Mouse (Mus musculus) lung, embryonic 16.5 days (tissue): Measurements from ENCODE around the gene Elmo1. TPM values are rescaled to one million over a fixed set of nuclear protein-coding genes. Genes with fewer than 3 reads are reported as not detected.
A peak's percentile ranks its signal among the peaks of the same experiment; 100 is the strongest.

Source experiments
- ATAC-seq: fragments of 200-750 bp; cut with Nextera tagmentation; 2 replicates; pipeline ENCODE4 v1.8.0; 2017; ENCODE audit warnings: low read depth, mild to moderate bottlenecking, moderate library complexity
- H3K27ac ChIP-seq: fragments of 300-500 bp; sonication (generic); 2 replicates; pipeline ENCODE4 v1.5.1; 2014; ENCODE audit warnings: mild to moderate bottlenecking, control low read depth, low read length
- H3K27me3 ChIP-seq: fragments of 300-500 bp; sonication (generic); 2 replicates; pipeline ENCODE4 v1.6.1; 2014; ENCODE audit warnings: low read depth, low read length, mixed read lengths; ENCODE audit not compliant: control insufficient read depth, insufficient read depth
- H3K36me3 ChIP-seq: fragments of 300-500 bp; sonication (generic); 2 replicates; pipeline ENCODE4 v1.6.1; 2014; ENCODE audit warnings: low read length; ENCODE audit not compliant: control insufficient read depth, insufficient read depth
- H3K4me1 ChIP-seq: fragments of 300-500 bp; sonication (generic); replicated peaks from 2 replicates; pipeline ENCODE4 v1.6.1; 2014; ENCODE audit warnings: low read length, mixed read lengths; ENCODE audit not compliant: control insufficient read depth, insufficient read depth
- H3K4me2 ChIP-seq: fragments of 300-500 bp; sonication (generic); 2 replicates; pipeline ENCODE4 v1.6.1; 2014; ENCODE audit warnings: low read depth, low read length, control low read depth
- H3K4me3 ChIP-seq: fragments of 300-500 bp; sonication (generic); 2 replicates; pipeline ENCODE4 v1.5.1; 2014; ENCODE audit warnings: mild to moderate bottlenecking, low read length, control low read depth
- H3K9ac ChIP-seq: fragments of 300-500 bp; sonication (generic); 2 replicates; pipeline ENCODE4 v1.6.1; 2014; ENCODE audit warnings: low read length, control low read depth
- H3K9me3 ChIP-seq: fragments of 300-500 bp; sonication (generic); 2 replicates; pipeline ENCODE4 v1.6.1; 2016; ENCODE audit warnings: low read length; ENCODE audit not compliant: control insufficient read depth
- WGBS: fragments of 180-500 bp; shearing (Covaris S2); extraction: QIAGEN DNeasy Blood & Tissue Kit; methylation state at CpG from one replicate; pipeline ENCODE4 v1.1.7; 2014; 5-methylcytosine and 5-hydroxymethylcytosine counted together
- polyA plus RNA-seq: library from polyadenylated mRNA; unstranded; fragments of >200 nt; fragmentation: Nextera tagmentation; extraction: Ambion mirVana; gene quantifications from 2 replicates; pipeline ENCODE4 v1.2.1, GENCODE M21; 2015

The Elmo1 gene
- polyA plus RNA-seq, 1 experiment from 2014 or later, result 44.3 TPM

GRCm38 (mm10) chr13:20204165-20204564, 113.8 kb downstream of the Elmo1 start:
- Histone ChIP-seq H3K9me3 (no peaks in the 10 kb centered on the region), H3K4me1 (peaks cover 18% of the 10 kb centered on the region)
- ATAC-seq, result no peak

GRCm38 (mm10) chr13:20205007-20205745, 114.8 kb downstream of the Elmo1 start:
- Histone ChIP-seq H3K27me3 (no peaks in the 10 kb centered on the region), H3K4me2 (no peak overlapping the region), H3K27ac (peak overlapping the region; percentile 18), H3K4me1 (peaks cover 18% of the 10 kb centered on the region), H3K9ac (no peak overlapping the region), H3K36me3 (peaks cover 3% of the 10 kb centered on the region; the same call in 1 of the 2 replicates), H3K9me3 (no peaks in the 10 kb centered on the region), H3K4me3 (no peak overlapping the region)
- WGBS, result 81% methylated on average over 12 of the region's 12 CpGs
- ATAC-seq, result no peak

More at GRCm38 (mm10) chr13:20204165-20204564, 113.8 kb downstream of the Elmo1 start:
- H3K4me2 ChIP-seq, result no peak overlapping the region
- H3K4me3 ChIP-seq, result no peak overlapping the region
- H3K27ac ChIP-seq, result no peak overlapping the region
- peaks cover 3% of the 10 kb centered on the region; the same call in 1 of the 2 replicates for H3K36me3 ChIP-seq
- no peaks in the 10 kb centered on the region for H3K27me3 ChIP-seq
- H3K9ac ChIP-seq, result no peak overlapping the region

- no peak for ATAC-seq
- Histone ChIP-seq H3K4me3 (no peak overlapping the region), H3K27me3 (no peaks in the 10 kb centered on the region), H3K9ac (no peak overlapping the region), H3K4me2 (no peak overlapping the region), H3K36me3 (peaks cover 3% of the 10 kb centered on the region; the same call in 1 of the 2 replicates), H3K4me1 (peaks cover 18% of the 10 kb centered on the region), H3K27ac (peak overlapping the region; percentile 18; the same call in 1 of the 2 replicates), H3K9me3 (no peaks in the 10 kb centered on the region)
- WGBS, result 64% methylated on average over 2 of the region's 2 CpGs
Observed at GRCm38 (mm10) chr13:20205746-20206145, 115.3 kb downstream of the Elmo1 start.

- Histone ChIP-seq H3K27me3 (no peaks in the 10 kb centered on the region), H3K4me2 (no peak overlapping the region), H3K27ac (peak overlapping the region; percentile 68), H3K36me3 (peaks cover 3% of the 10 kb centered on the region; the same call in 1 of the 2 replicates), H3K9me3 (no peaks in the 10 kb centered on the region), H3K4me1 (peaks cover 21% of the 10 kb centered on the region), H3K4me3 (no peak overlapping the region), H3K9ac (no peak overlapping the region)
- WGBS, result 66% methylated on average over 5 of the region's 5 CpGs
- no peak for ATAC-seq
Observed at GRCm38 (mm10) chr13:20207126-20207525, 116.7 kb downstream of the Elmo1 start.

- no peak overlapping the region for H3K4me2 ChIP-seq
- H3K27me3 ChIP-seq, result no peaks in the 10 kb centered on the region
- peaks cover 23% of the 10 kb centered on the region for H3K4me1 ChIP-seq
- no peaks in the 10 kb centered on the region for H3K9me3 ChIP-seq
- H3K36me3 ChIP-seq, result peaks cover 3% of the 10 kb centered on the region; the same call in 1 of the 2 replicates
- H3K27ac ChIP-seq, result peak overlapping the region; percentile 76
- peak; percentile 86 for ATAC-seq
- 18% methylated on average over 7 of the region's 7 CpGs for whole genome bisulfite sequencing
- H3K9ac ChIP-seq, result no peak overlapping the region
- H3K4me3 ChIP-seq, result no peak overlapping the region
Observed at GRCm38 (mm10) chr13:20207950-20208642, 117.7 kb downstream of the Elmo1 start.

GRCm38 (mm10) chr13:20208867-20209266, 118.5 kb downstream of the Elmo1 start:
- H3K9me3 ChIP-seq, result no peaks in the 10 kb centered on the region
- H3K9ac ChIP-seq, result no peak overlapping the region
- 91% methylated on average over 5 of the region's 5 CpGs for WGBS
- peaks cover 3% of the 10 kb centered on the region; the same call in 1 of the 2 replicates for H3K36me3 ChIP-seq
- peaks cover 23% of the 10 kb centered on the region for H3K4me1 ChIP-seq
- H3K4me2 ChIP-seq, result no peak overlapping the region
- H3K27me3 ChIP-seq, result no peaks in the 10 kb centered on the region
- peak overlapping the region; percentile 76 for H3K27ac ChIP-seq
- no peak overlapping the region for H3K4me3 ChIP-seq
- no peak for ATAC-seq

GRCm38 (mm10) chr13:20211780-20212179, 121.4 kb downstream of the Elmo1 start:
- Histone ChIP-seq H3K27ac (no peak overlapping the region), H3K9me3 (no peaks in the 10 kb centered on the region), H3K27me3 (no peaks in the 10 kb centered on the region), H3K4me2 (no peak overlapping the region), H3K36me3 (peaks cover 3% of the 10 kb centered on the region), H3K4me3 (no peak overlapping the region), H3K4me1 (peaks cover 16% of the 10 kb centered on the region), H3K9ac (no peak overlapping the region)
- peak; percentile 80 for ATAC-seq
- whole genome bisulfite sequencing, result 17% methylated on average over 5 of the region's 5 CpGs

- no peak overlapping the region for H3K27ac ChIP-seq
- H3K9ac ChIP-seq, result no peak overlapping the region
- WGBS, result 84% methylated on average over 6 of the region's 6 CpGs
- H3K9me3 ChIP-seq, result no peaks in the 10 kb centered on the region
- H3K4me1 ChIP-seq, result peaks cover 10% of the 10 kb centered on the region
- H3K4me2 ChIP-seq, result no peak overlapping the region
- peaks cover 3% of the 10 kb centered on the region for H3K36me3 ChIP-seq
- H3K27me3 ChIP-seq, result no peaks in the 10 kb centered on the region
- no peak for ATAC-seq
- H3K4me3 ChIP-seq, result no peak overlapping the region
Observed at GRCm38 (mm10) chr13:20212665-20213064, 122.3 kb downstream of the Elmo1 start.

- WGBS, result 70% methylated on average over 5 of the region's 5 CpGs
- Histone ChIP-seq H3K27ac (no peak overlapping the region), H3K4me1 (0 out of 2 replicates have a peak, but pooled peaks cover 5% of the 10 kb centered on the region), H3K9ac (no peak overlapping the region), H3K4me3 (no peak overlapping the region), H3K4me2 (no peak overlapping the region), H3K9me3 (no peaks in the 10 kb centered on the region), H3K36me3 (peaks cover 2% of the 10 kb centered on the region), H3K27me3 (no peaks in the 10 kb centered on the region)
- ATAC-seq, result no peak
Observed at GRCm38 (mm10) chr13:20213861-20214260, 123.5 kb downstream of the Elmo1 start.
